Comparison of ENCODE assay signal across 8 mouse cellular contexts in genomic region chr17:78834856-78835835, GRCm38 (mm10). TPM values are rescaled to one million over a fixed set of nuclear protein-coding genes. Genes with fewer than 3 reads are reported as not detected.
DNase-seq lines count a peak whose midpoint lies in the region; ATAC-seq lines count a peak whose summit lies in the region.

Heatr5b (minus strand) TSS chr17:78835364.
Gpatch11 (plus strand) TSS chr17:78835567.

- H3K9me3 ChIP-seq in lung, embryonic 16.5 days (ENCODE audit: control insufficient read depth, low read length) = no peaks in the 10 kb centered on the region

- H3K4me2 ChIP-seq in lung, embryonic 16.5 days (ENCODE audit: low read depth, low read length) = peak within 1 kb of the TSS; percentile 94

- 0% methylated on average over 81 of the region's 81 CpGs for WGBS in lung, embryonic 16.5 days

- H3K4me1 ChIP-seq in lung, embryonic 16.5 days (replicated peaks; ENCODE audit: control insufficient read depth, insufficient read depth, low read length) = peaks cover 2% of the 10 kb centered on the region; the same call in 1 of the 2 replicates

- peak within 1 kb of the TSS; percentile 88 for H3K27ac ChIP-seq in lung, embryonic 16.5 days (ENCODE audit: low read length)

- H3K36me3 ChIP-seq in lung, embryonic 16.5 days (ENCODE audit: control insufficient read depth, insufficient read depth, low read length) = peaks cover 8% of the 10 kb centered on the region

- H3K27me3 ChIP-seq in lung, embryonic 16.5 days (ENCODE audit: control insufficient read depth, insufficient read depth, low read depth, low read length) = no peaks in the 10 kb centered on the region

- peak within 1 kb of the TSS; percentile 86 for H3K9ac ChIP-seq in lung, embryonic 16.5 days (ENCODE audit: low read length)

- peak; percentile 88 for DNase-seq in MEL-GATA-1-ER (ENCODE audit: extremely low read depth, low read depth)
- DNase-seq in cerebellum, adult 8-10 months = peak; percentile 98
- peak; percentile 97 for DNase-seq in forelimb bud, embryonic 11.5 days (ENCODE audit: low read depth, low spot score)
- DNase-seq in layer of hippocampus, adult 9-10 months (ENCODE audit: low spot score) = peak; percentile 87
- DNase-seq in ovary, postnatal 10 days (ENCODE audit: low spot score) = peak; percentile 97
- DNase-seq in thymus, postnatal 10 days (ENCODE audit: low spot score in 2 of 2) = peak; percentile 96 to 99

- peak within 1 kb of the TSS; percentile 94 for H3K4me3 ChIP-seq in lung, embryonic 16.5 days (ENCODE audit: low read length)

- peak; percentile 93 to 94 for ATAC-seq in hematopoietic stem cell, adult 5-6 weeks (replicated peaks in 1 of 2; ENCODE audit: insufficient read depth in 1 of 2, low FRiP score in 2 of 2, low TSS enrichment in 1 of 2, low read depth in 1 of 2, poor library complexity in 2 of 2, severe bottlenecking in 2 of 2)
- ATAC-seq in lung, embryonic 16.5 days (ENCODE audit: low read depth) = peak; percentile 99

RNA-seq across cellular contexts. Expression of gene Heatr5b, which starts in this region (rescaled TPM):
- total RNA-seq in hematopoietic stem cell, adult 5-6 weeks (2017) = 22.5 and 28.1 TPM in 2 replicates
- polyA plus RNA-seq in lung, embryonic 16.5 days (2015; fragmentation: Nextera tagmentation; extraction: Ambion mirVana) = 14.4 and 16.3 TPM in 2 replicates

RNA-seq across cellular contexts. Expression of gene Gpatch11, which starts in this region (rescaled TPM):
- 16.7 and 34.4 TPM in 2 replicates for total RNA-seq in hematopoietic stem cell, adult 5-6 weeks (2017)
- 38.0 and 41.1 TPM in 2 replicates for polyA plus RNA-seq in lung, embryonic 16.5 days (2015; fragmentation: Nextera tagmentation; extraction: Ambion mirVana)

Comparison
In these comparisons a context has a peak if more than half of its experiments do, and no peak if none do; other contexts are left out.
1. Peak in every context shown above with its lines: DNase-seq, ATAC-seq, H3K4me3 ChIP-seq and H3K27ac ChIP-seq.